Mouse (Mus musculus) stomach, postnatal 0 days (tissue): Measurements from ENCODE around the gene Lax1. TPM values are rescaled to one million over a fixed set of nuclear protein-coding genes. Genes with fewer than 3 reads are reported as not detected.
A peak's percentile ranks its signal among the peaks of the same experiment; 100 is the strongest.

Experiments used
- ATAC-seq: fragments of 200-750 bp; cut with Nextera tagmentation; 2 replicates; pipeline ENCODE4 v1.8.0; 2017; ENCODE audit not compliant: low FRiP score, low TSS enrichment
- DNase-seq: peaks from one replicate; pipeline ENCODE4 v3.0.0-alpha.2; 2016; ENCODE audit warnings: low spot score
- H3K27ac ChIP-seq: fragments of 300-500 bp; sonication (generic); replicated peaks from 2 replicates; pipeline ENCODE4 v1.5.1; 2014; ENCODE audit warnings: mild to moderate bottlenecking, control low read depth
- H3K27me3 ChIP-seq: fragments of 300-500 bp; sonication (generic); 2 replicates; pipeline ENCODE4 v1.6.1; 2014; ENCODE audit warnings: low read length; ENCODE audit not compliant: control insufficient read depth, insufficient read depth
- H3K36me3 ChIP-seq: fragments of 300-500 bp; sonication (generic); 2 replicates; pipeline ENCODE4 v1.6.1; 2014; ENCODE audit warnings: low read length, mixed read lengths; ENCODE audit not compliant: control insufficient read depth, insufficient read depth
- H3K4me1 ChIP-seq: fragments of 300-500 bp; sonication (generic); replicated peaks from 2 replicates; pipeline ENCODE4 v1.6.1; 2014; ENCODE audit warnings: antibody characterized with exemption; ENCODE audit not compliant: control insufficient read depth, insufficient read depth
- H3K4me2 ChIP-seq: fragments of 300-500 bp; sonication (generic); replicated peaks from 2 replicates; pipeline ENCODE4 v1.6.1; 2014; ENCODE audit warnings: low read depth, mild to moderate bottlenecking, control low read depth, moderate library complexity
- H3K4me3 ChIP-seq: fragments of 300-500 bp; sonication (generic); 2 replicates; pipeline ENCODE4 v1.5.1; 2014; ENCODE audit warnings: low read depth, low read length, control low read depth
- H3K9ac ChIP-seq: fragments of 300-500 bp; sonication (generic); 2 replicates; pipeline ENCODE4 v1.6.1; 2014; ENCODE audit warnings: mild to moderate bottlenecking, low read length, control low read depth, mixed read lengths
- H3K9me3 ChIP-seq: fragments of 300-500 bp; sonication (generic); 2 replicates; pipeline ENCODE4 v1.6.1; 2016; ENCODE audit warnings: low read length; ENCODE audit not compliant: control insufficient read depth
- CTCF ChIP-seq: IDR thresholded peaks from 2 replicates; pipeline ENCODE4 v1.5.1; 2016; ENCODE audit warnings: antibody characterized with exemption, low read depth, mild to moderate bottlenecking, moderate library complexity
- EP300 ChIP-seq: optimal IDR thresholded peaks from 2 replicates; pipeline ENCODE3; 2016; ENCODE audit warnings: antibody characterized with exemption
- WGBS: fragments of 180-500 bp; shearing (Covaris S2); extraction: QIAGEN DNeasy Blood & Tissue Kit; methylation state at CpG from one replicate; pipeline ENCODE4 v1.1.7; 2014; 5-methylcytosine and 5-hydroxymethylcytosine counted together
- microRNA-seq: library from miRNA; unstranded; fragments of <30 nt; microRNA quantifications from one replicate; pipeline ENCODE4, GENCODE M21; 2016
- polyA plus RNA-seq: library from polyadenylated mRNA; unstranded; fragments of >200 nt; fragmentation: Nextera tagmentation; extraction: Ambion mirVana; gene quantifications from 2 replicates; pipeline ENCODE4 v1.2.1, GENCODE M21; 2015

Lax1 gene
- polyA plus RNA-seq, 1 experiment from 2014 or later: 0.16 TPM

DNA sequence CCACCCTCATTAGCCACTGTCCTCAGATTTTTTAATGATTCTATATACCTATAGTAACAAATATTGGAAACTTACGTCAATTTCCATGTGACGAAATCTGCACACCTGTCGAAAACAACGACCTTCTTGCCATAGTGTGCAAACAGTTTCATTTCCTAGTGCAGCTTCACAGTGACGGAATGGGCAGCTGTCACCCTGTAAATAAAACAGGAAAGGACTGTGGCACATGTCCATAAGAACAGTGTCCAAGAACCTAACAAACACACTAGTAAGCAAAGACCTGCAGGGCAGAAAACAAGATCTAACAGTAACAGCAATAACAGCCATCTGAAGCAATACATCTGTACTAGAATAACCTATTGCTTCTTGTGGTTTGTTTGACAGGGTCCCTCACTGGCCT is 44.3 kb downstream of the Lax1 start:
- Histone ChIP-seq H3K9ac (no peak overlapping the region), H3K27me3 (no peaks in the 10 kb centered on the region), H3K4me3 (no peak overlapping the region), H3K27ac (no peak overlapping the region), H3K4me2 (no peak overlapping the region), H3K4me1 (no peaks in the 10 kb centered on the region), H3K9me3 (no peaks in the 10 kb centered on the region), H3K36me3 (peaks cover 32% of the 10 kb centered on the region)
- TF ChIP-seq CTCF (no peak), EP300 (no peak)
- 89% methylated on average over 5 of the region's 5 CpGs for WGBS
- ATAC-seq (no peak), DNase-seq (no peak)

DNA sequence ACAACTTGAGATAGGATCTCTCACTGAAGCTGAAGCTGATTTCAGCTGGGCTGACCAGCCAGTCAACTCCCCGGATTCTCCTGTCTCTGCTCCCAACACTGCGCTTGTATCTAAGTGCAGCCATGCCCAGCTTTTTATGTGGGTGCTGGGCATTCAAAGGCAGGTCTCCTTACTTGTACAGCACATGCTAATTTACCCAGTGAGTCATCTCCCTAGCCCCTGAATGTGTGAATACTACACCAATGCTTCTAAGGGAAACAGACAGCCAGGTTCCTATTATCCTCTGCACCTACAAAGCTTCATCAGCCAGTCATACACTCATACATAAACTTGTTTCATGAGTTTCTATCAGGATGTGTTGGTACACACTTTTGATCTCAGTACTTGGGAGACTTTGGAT is 48.7 kb downstream of the Lax1 start:
- DNase-seq: no peak
- ATAC-seq: no peak
- 85% methylated on average over 2 of the region's 2 CpGs for WGBS
- TF ChIP-seq CTCF (no peak), EP300 (no peak)
- Histone ChIP-seq H3K27ac (no peak overlapping the region), H3K9me3 (no peaks in the 10 kb centered on the region), H3K27me3 (no peaks in the 10 kb centered on the region), H3K4me3 (no peak overlapping the region), H3K36me3 (peaks cover 56% of the 10 kb centered on the region), H3K4me2 (no peak overlapping the region), H3K9ac (no peak overlapping the region), H3K4me1 (no peaks in the 10 kb centered on the region)

DNA sequence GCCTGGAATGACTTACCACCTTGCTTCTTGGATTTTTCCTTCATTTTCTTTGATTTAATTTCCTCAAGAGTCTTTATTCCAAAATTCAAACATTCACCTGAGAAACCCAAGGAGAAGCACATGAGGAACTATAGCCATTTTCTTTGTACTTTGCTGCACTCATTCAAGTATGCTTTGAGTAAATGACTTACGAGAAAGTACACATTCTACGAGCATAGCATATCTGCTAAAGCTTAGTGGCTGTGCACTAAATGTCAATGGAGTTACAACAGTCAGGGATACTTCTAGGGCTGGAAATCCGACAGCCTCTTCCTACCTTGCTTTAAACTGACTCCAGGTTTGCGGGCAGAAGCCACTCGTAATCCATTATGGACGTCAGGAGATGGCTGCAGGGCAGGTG is 51.4 kb downstream of the Lax1 start:
- no peaks in the 10 kb centered on the region for H3K4me1 ChIP-seq
- no peak for TF ChIP-seq CTCF
- no peak for TF ChIP-seq EP300
- H3K4me3 ChIP-seq: no peak overlapping the region
- no peaks in the 10 kb centered on the region for H3K27me3 ChIP-seq
- DNase-seq: no peak
- H3K9ac ChIP-seq: no peak overlapping the region
- ATAC-seq: no peak
- H3K9me3 ChIP-seq: no peaks in the 10 kb centered on the region
- no peak overlapping the region for H3K27ac ChIP-seq
- WGBS: 86% methylated on average over 6 of the region's 6 CpGs
- H3K36me3 ChIP-seq: peaks cover 56% of the 10 kb centered on the region
- no peak overlapping the region for H3K4me2 ChIP-seq

DNA sequence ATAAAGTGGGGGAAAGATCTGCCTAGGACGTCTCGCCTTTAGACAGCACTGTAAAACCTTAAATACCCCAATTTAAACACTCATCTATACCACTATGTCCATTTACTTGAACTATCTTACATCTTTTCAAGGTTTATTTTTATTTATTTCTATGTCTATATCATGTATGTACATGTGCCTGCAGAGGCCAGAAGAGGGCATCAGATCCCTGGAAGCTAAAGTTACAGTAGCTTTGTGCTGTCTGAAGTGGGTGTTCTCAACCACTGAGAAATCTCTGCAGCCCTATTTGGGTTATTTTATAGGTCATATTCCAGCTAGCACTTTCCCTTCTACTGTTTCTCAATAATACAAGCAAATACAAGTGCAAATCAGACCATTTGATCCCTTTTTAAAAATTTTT is 57.7 kb downstream of the Lax1 start:
- Histone ChIP-seq H3K9ac (no peak overlapping the region), H3K9me3 (no peaks in the 10 kb centered on the region), H3K36me3 (peaks cover 28% of the 10 kb centered on the region), H3K27me3 (no peaks in the 10 kb centered on the region), H3K4me3 (no peak overlapping the region), H3K4me2 (no peak overlapping the region), H3K27ac (no peak overlapping the region), H3K4me1 (no peaks in the 10 kb centered on the region)
- DNase-seq (no peak), ATAC-seq (no peak)
- 88% methylated on average over 2 of the region's 2 CpGs for WGBS
- TF ChIP-seq CTCF: peak; percentile 58
- TF ChIP-seq EP300: no peak

Small RNA genes within 50 kb of the gene (microRNA-seq; reads per million reads assigned to microRNA genes)
- 1.3 reads per million for gene Mir6903

Other genes with a start within 250 kb of the Lax1 start
- 348 and 359 TPM in 2 replicates for gene Snrpe, start 79.8 kb downstream of the Lax1 start, polyA plus RNA-seq
- not detected in 2 replicates for gene Zbed6, start 29.2 kb downstream of the Lax1 start, polyA plus RNA-seq
- gene Gm38394, start 28.8 kb downstream of the Lax1 start, polyA plus RNA-seq: 2.4 and 2.7 TPM in 2 replicates
- 9.0 and 13.5 TPM in 2 replicates for gene Atp2b4, start 110.9 kb upstream of the Lax1 start, polyA plus RNA-seq
- gene Optc, start 217.9 kb upstream of the Lax1 start, polyA plus RNA-seq: 1.3 and 1.6 TPM in 2 replicates
- gene Prelp, start 231.3 kb upstream of the Lax1 start, polyA plus RNA-seq: 4.7 and 5.3 TPM in 2 replicates